Mouse (Mus musculus): ENCODE data around the gene Arl4d. TPM values are rescaled to one million over a fixed set of nuclear protein-coding genes. Genes with fewer than 3 reads are reported as not detected.

The Arl4d gene
- total RNA-seq, 2 experiments from 2014 or later, result 23.4 to 23.5 TPM

- DNase-seq, result no peak
- intact Hi-C loops (cut with DNase I), result no loop called here
Measured at GRCm38 (mm10) chr11:101708482-101708881, 43.1 kb downstream of the Arl4d start.

DNA sequence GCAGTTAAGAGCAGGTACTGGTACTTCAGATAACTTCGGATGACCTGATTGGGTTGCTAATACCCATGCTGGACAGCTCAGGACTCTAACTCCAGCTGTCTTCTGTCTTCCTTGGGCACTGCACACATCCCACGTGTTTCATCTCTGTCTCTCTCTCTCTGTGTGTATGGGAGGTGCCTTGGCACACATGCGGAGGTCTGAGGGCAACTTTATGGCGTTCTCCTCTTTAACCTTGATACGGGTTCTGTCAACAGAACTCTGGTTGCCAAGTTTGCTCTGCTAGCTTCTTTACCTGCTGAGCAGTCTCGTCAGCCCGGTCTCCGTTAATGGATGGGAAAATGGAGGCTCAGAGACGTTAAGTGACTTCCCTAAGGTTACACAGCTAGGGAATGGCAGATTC, 47.5 kb downstream of the Arl4d start:
- DNase-seq, result no peak
- intact Hi-C loops (cut with DNase I), result no loop called here

GRCm38 (mm10) chr11:101714012-101714411, 48.7 kb downstream of the Arl4d start:
- intact Hi-C loops (cut with DNase I), result no loop called here
- DNase-seq, result no peak

Other genes with a start within 250 kb of the Arl4d start
- 10 to 100 TPM; 18.6 to 22.8 TPM for gene Aarsd1, start 247.9 kb upstream of the Arl4d start, total RNA-seq (2021)
- gene Gm27029, start 240.7 kb upstream of the Arl4d start, total RNA-seq (2021), result 10 to 100 TPM in 1 of 2 experiments, 1 to 10 TPM in 1; 8.0 to 10.3 TPM
- gene Rundc1, start 240.5 kb upstream of the Arl4d start, total RNA-seq (2021), result 10 to 100 TPM; 12.2 to 12.4 TPM
- 10 to 100 TPM; 50.6 to 66.9 TPM for gene Ptges3l, start 240.2 kb upstream of the Arl4d start, total RNA-seq (2021)
- gene Rpl27, start 223.2 kb upstream of the Arl4d start, total RNA-seq (2021), result 10 to 100 TPM; 48.2 to 52.4 TPM
- 10 to 100 TPM; 13.3 to 15.6 TPM for gene Ifi35, start 217.1 kb upstream of the Arl4d start, total RNA-seq (2021)
- 1 to 10 TPM; 5.6 to 6.2 TPM for gene Rnd2, start 200.5 kb upstream of the Arl4d start, total RNA-seq (2021)
- 10 to 100 TPM; 22.0 to 24.9 TPM for gene Vat1, start 199.3 kb upstream of the Arl4d start, total RNA-seq (2021)
- gene Brca1, start 113.6 kb upstream of the Arl4d start, total RNA-seq (2021), result under 1 TPM; 0.31 to 0.51 TPM
- gene Nbr1, start 113.4 kb upstream of the Arl4d start, total RNA-seq (2021), result 10 to 100 TPM; 94.3 to 99.5 TPM
- 1 to 10 TPM; 3.6 to 4.7 TPM for gene Tmem106a, start 83.3 kb upstream of the Arl4d start, total RNA-seq (2021)
- gene Gm11634, start 66.3 kb upstream of the Arl4d start, total RNA-seq (2021), result not detected
- gene Rdm1, start 38.3 kb upstream of the Arl4d start, total RNA-seq (2021), result 10 to 100 TPM; 41.6 to 47.3 TPM
- 10 to 100 TPM; 15.7 to 16.1 TPM for gene Dhx8, start 67.4 kb downstream of the Arl4d start, total RNA-seq (2021)
- under 1 TPM; 0.19 TPM for gene Etv4, start 119.8 kb downstream of the Arl4d start, total RNA-seq (2021)
- gene Meox1, start 228.8 kb downstream of the Arl4d start, total RNA-seq (2021), result 1 to 10 TPM; 6.9 to 8.0 TPM